Mouse (Mus musculus) midbrain, embryonic 11.5 days (tissue): ENCODE data around the gene Sh3rf1. TPM values are rescaled to one million over a fixed set of nuclear protein-coding genes. Genes with fewer than 3 reads are reported as not detected.
A peak's percentile ranks its signal among the peaks of the same experiment; 100 is the strongest.

Experiments
- ATAC-seq: fragments of 200-750 bp; cut with Nextera tagmentation; 2 replicates; pipeline ENCODE4 v1.8.0; 2017; ENCODE audit warnings: moderate TSS enrichment, moderate library complexity; ENCODE audit not compliant: low FRiP score
- DNase-seq: peaks from one replicate; pipeline ENCODE4 v3.0.0; 2015; ENCODE audit warnings: low spot score; ENCODE audit errors: missing footprints
- H3K27ac ChIP-seq: fragments of 300-500 bp; sonication (generic); 2 replicates; pipeline ENCODE4 v1.5.1; 2014; ENCODE audit warnings: low read depth, low read length
- H3K27me3 ChIP-seq: fragments of 300-500 bp; sonication (generic); 2 replicates; pipeline ENCODE4 v1.6.1; 2014; ENCODE audit warnings: mild to moderate bottlenecking, low read length, moderate library complexity, mixed read lengths; ENCODE audit not compliant: control insufficient read depth, insufficient read depth
- H3K36me3 ChIP-seq: fragments of 300-500 bp; sonication (generic); 2 replicates; pipeline ENCODE4 v1.6.1; 2014; ENCODE audit warnings: mild to moderate bottlenecking, low read length, moderate library complexity, mixed read lengths; ENCODE audit not compliant: control insufficient read depth, insufficient read depth
- H3K4me1 ChIP-seq: fragments of 300-500 bp; sonication (generic); 2 replicates; pipeline ENCODE4 v1.6.1; 2014; ENCODE audit warnings: low read length; ENCODE audit not compliant: control insufficient read depth, insufficient read depth
- H3K4me2 ChIP-seq: fragments of 300-500 bp; sonication (generic); 2 replicates; pipeline ENCODE4 v1.6.1; 2014; ENCODE audit warnings: mild to moderate bottlenecking, moderate library complexity
- H3K4me3 ChIP-seq: fragments of 300-500 bp; sonication (generic); 2 replicates; pipeline ENCODE4 v1.5.1; 2014; ENCODE audit warnings: low read depth, low read length
- H3K9ac ChIP-seq: fragments of 300-500 bp; sonication (generic); 2 replicates; pipeline ENCODE4 v1.6.1; 2014; ENCODE audit warnings: low read length
- H3K9me3 ChIP-seq: fragments of 300-500 bp; sonication (generic); 2 replicates; pipeline ENCODE4 v1.6.1; 2016; ENCODE audit warnings: low read length; ENCODE audit not compliant: control insufficient read depth
- WGBS: fragments of 180-500 bp; shearing (Covaris S2); extraction: QIAGEN DNeasy Blood & Tissue Kit; methylation state at CpG from one replicate; pipeline ENCODE4 v1.1.7; 2014; 5-methylcytosine and 5-hydroxymethylcytosine counted together
- polyA plus RNA-seq: library from polyadenylated mRNA; unstranded; fragments of >200 nt; fragmentation: Nextera tagmentation; extraction: Ambion mirVana; gene quantifications from 2 replicates; pipeline ENCODE4 v1.2.1, GENCODE M21; 2014

The Sh3rf1 gene
- polyA plus RNA-seq, 1 experiment from 2014 or later = 18.5 TPM

DNA sequence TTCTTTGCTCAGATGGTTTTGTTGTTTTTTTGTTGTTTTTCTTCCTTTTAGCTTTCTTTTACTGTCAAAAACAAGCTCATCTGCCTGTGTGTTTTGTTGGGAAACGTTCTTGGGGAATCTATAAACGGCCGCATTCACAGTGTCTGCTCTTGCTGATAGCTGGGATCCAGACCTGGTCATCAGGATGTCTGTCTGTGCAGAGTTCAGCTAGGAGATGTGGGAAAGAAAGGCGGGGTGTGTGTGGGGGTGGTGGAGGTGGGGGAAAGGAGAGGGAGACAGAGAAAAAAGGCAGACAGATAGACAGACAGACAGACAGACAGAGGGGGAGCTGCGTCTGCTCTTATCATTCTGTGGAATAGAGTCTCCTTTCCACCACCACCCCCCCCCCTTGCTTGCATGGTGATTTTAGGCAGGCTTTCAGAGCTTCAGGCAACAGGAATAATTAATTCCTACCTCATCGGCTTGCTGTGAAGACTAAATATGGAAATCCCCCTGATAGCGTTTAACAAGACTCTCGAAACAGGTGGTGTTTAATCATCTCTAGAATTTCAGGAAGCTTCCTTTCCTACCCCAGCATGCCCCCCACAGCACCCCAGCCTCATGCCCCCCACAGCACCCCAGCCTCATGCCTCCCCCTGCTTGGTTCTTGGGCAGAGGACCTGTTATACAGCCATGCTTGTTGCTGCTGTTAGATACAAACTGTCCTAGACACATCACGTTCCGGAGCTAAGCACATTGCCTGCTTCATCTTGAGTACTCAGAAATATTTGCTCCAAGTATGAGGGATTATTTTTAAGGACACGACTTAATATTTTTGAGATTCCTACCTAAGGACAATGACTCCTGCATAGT is 155.4 kb downstream of the Sh3rf1 start:
- Histone ChIP-seq H3K27ac (no peak overlapping the region; the same call in 1 of the 2 replicates), H3K9me3 (no peaks in the 10 kb centered on the region), H3K4me3 (no peak overlapping the region), H3K36me3 (peaks cover 2% of the 10 kb centered on the region), H3K4me1 (peaks cover 5% of the 10 kb centered on the region; the same call in 1 of the 2 replicates), H3K9ac (no peak overlapping the region), H3K4me2 (no peak overlapping the region), H3K27me3 (no peaks in the 10 kb centered on the region)
- DNase-seq (no peak), ATAC-seq (peak; percentile 80)
- 66% methylated on average over 11 of the region's 11 CpGs for WGBS

- H3K27ac ChIP-seq = no peak overlapping the region
- peaks cover 28% of the 10 kb centered on the region for H3K4me1 ChIP-seq
- H3K4me3 ChIP-seq = no peak overlapping the region
- no peak overlapping the region for H3K4me2 ChIP-seq
- H3K36me3 ChIP-seq = peaks cover 3% of the 10 kb centered on the region; the same call in 1 of the 2 replicates
- ATAC-seq (no peak), DNase-seq (no peak)
- no peaks in the 10 kb centered on the region for H3K9me3 ChIP-seq
- no peaks in the 10 kb centered on the region for H3K27me3 ChIP-seq
- WGBS = 78% methylated on average over 9 of the region's 9 CpGs
- no peak overlapping the region for H3K9ac ChIP-seq
Observed at GRCm38 (mm10) chr8:61384536-61384935, 160.9 kb downstream of the Sh3rf1 start.

DNA sequence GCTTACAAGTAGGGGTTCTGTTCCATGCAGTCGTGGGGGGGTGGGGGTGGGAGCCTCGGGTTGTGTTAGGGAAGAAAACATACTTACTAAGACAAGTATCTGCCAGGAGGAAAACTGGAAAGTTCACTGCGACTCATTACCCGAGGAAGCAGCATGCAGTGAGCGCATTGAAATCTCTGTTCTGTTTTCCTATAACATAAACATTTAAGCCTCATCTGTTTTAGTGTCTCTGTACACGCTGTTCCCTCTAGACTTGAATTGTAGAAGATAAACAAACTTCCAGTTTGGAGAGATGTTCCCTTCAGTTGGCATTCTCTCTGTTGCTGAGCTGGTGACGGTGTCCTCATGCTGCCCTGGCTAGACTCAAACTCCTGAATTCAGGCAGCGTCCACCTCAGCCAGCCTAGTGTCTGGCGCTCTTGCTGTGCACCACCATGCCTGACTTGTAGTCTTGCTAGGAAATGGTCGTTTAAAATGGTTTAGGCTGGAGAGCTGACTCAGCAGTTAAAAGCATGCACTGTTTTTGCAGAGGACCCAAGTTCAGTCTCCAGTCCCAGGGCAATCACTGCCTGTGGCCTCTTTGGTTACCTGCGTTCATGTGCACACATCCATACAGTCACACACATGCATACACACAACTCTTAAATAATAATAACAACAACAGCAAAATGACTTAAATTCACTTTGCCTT is 162.0 kb downstream of the Sh3rf1 start:
- no peaks in the 10 kb centered on the region for H3K27me3 ChIP-seq
- no peak overlapping the region for H3K4me3 ChIP-seq
- peak overlapping the region; percentile 92 for H3K27ac ChIP-seq
- WGBS = 84% methylated on average over 11 of the region's 11 CpGs
- no peak overlapping the region for H3K4me2 ChIP-seq
- no peaks in the 10 kb centered on the region for H3K9me3 ChIP-seq
- H3K36me3 ChIP-seq = peaks cover 3% of the 10 kb centered on the region; the same call in 1 of the 2 replicates
- no peak for DNase-seq
- no peak for ATAC-seq
- peaks cover 29% of the 10 kb centered on the region for H3K4me1 ChIP-seq
- no peak overlapping the region for H3K9ac ChIP-seq

DNA sequence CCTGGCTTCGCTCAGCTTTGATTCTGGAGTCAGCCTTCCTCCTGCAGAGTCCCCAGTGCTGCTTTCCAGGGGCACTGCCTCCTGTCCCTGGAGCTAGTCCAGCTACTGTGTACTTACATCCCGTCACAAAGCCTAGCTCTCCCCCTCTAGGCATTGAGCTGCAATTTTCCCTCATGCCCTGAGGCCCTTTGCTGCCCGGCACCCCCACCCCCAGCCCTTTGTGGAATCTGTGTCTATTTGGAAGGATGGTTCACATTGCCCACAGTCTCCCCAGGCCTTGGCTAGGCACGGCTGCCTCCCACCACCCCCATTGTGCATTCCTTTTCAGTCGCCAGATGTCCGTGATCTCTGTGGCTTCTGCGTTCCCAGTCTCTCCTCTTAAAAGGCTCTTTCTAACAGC is 163.0 kb downstream of the Sh3rf1 start:
- 5% methylated on average over 7 of the region's 7 CpGs for WGBS
- peaks cover 3% of the 10 kb centered on the region; the same call in 1 of the 2 replicates for H3K36me3 ChIP-seq

DNA sequence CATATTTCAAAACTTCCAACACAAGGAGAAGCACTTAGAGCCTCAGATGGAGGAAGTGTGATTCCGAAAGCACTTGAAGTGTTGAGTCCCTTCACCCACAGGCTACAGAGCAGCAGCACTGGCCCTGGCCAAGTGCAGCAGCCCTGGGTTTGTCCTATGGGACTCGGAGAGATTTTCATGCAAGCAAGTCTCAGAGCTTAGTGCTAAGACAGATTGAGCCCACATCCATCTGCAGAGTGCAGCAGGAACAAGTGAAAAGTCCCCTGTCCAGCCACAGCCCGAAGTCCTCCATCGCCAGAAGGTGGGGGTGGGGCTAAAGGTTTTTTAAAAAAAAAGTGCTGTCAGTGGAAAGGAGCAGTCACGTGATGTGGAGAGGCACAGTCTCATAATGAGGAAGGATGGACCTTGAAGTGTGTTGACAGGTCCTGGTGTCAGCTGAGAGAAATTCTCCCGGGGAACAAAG is 163.9 kb downstream of the Sh3rf1 start:
- H3K27ac ChIP-seq = peak overlapping the region; percentile 92
- DNase-seq (peak; percentile 95), ATAC-seq (peak; percentile 62)
- WGBS = 35% methylated on average over 6 of the region's 6 CpGs
- H3K4me3 ChIP-seq = no peak overlapping the region
- H3K36me3 ChIP-seq = peaks cover 3% of the 10 kb centered on the region; the same call in 1 of the 2 replicates
- peak overlapping the region; percentile 37 for H3K9ac ChIP-seq
- H3K9me3 ChIP-seq = no peaks in the 10 kb centered on the region
- no peaks in the 10 kb centered on the region for H3K27me3 ChIP-seq
- no peak overlapping the region for H3K4me2 ChIP-seq
- H3K4me1 ChIP-seq = peaks cover 35% of the 10 kb centered on the region

More for the DNA sequence above, 163.0 kb downstream of the Sh3rf1 start:
- Histone ChIP-seq H3K4me2 (peak overlapping the region; percentile 4; the same call in 1 of the 2 replicates), H3K9ac (peak overlapping the region; percentile 3; the same call in 1 of the 2 replicates), H3K27me3 (no peaks in the 10 kb centered on the region), H3K4me3 (no peak overlapping the region), H3K27ac (peak overlapping the region; percentile 92), H3K4me1 (peaks cover 35% of the 10 kb centered on the region), H3K9me3 (no peaks in the 10 kb centered on the region)
- DNase-seq (peak; percentile 95), ATAC-seq (peak; percentile 88)

- H3K27ac ChIP-seq = peak overlapping the region; percentile 92
- ATAC-seq (no peak), DNase-seq (no peak)
- H3K9me3 ChIP-seq = no peaks in the 10 kb centered on the region
- 77% methylated on average over 9 of the region's 9 CpGs for WGBS
- no peaks in the 10 kb centered on the region for H3K27me3 ChIP-seq
- H3K36me3 ChIP-seq = peaks cover 3% of the 10 kb centered on the region; the same call in 1 of the 2 replicates
- H3K4me2 ChIP-seq = no peak overlapping the region
- peaks cover 35% of the 10 kb centered on the region for H3K4me1 ChIP-seq
- no peak overlapping the region for H3K9ac ChIP-seq
- no peak overlapping the region for H3K4me3 ChIP-seq
Observed at GRCm38 (mm10) chr8:61388341-61388740, 164.7 kb downstream of the Sh3rf1 start.

DNA sequence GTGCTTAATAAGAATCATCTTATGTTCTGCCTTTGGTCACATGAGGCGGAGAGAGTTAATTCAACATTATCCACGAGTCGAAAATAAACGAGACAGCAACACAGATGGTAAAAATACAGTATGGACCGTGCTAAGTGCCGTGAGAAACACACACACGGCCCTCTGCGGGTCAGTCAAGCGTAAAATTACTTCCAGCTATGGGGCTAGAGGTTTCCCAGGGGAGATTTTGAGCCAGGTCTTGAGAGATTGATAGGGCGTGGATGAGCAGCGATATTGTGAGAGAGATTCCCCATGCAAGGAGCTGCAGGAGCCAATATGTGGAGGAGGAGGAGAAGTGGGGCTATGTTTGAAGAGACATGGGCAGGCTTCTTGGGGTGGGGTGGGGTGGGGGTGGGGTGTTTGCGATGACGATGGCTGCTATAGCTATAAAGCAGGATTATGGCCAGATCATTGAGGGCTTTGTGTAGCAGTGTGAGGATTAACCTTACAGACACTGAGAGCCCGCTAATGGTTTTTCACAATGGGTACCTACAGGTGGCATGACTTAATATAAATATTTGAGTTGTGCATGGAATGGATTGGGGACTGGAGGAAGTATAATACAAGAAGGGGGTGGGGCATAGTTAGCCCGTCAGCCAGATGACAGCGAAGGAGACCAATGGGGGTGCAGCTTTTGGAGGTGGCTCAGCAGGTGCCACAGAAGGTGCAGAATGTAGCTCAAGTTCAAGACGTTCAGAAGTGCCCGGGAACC is 166.8 kb downstream of the Sh3rf1 start:
- Histone ChIP-seq H3K4me2 (no peak overlapping the region), H3K36me3 (no peaks in the 10 kb centered on the region), H3K9ac (no peak overlapping the region), H3K4me3 (no peak overlapping the region), H3K27ac (no peak overlapping the region), H3K27me3 (no peaks in the 10 kb centered on the region), H3K9me3 (no peaks in the 10 kb centered on the region), H3K4me1 (peaks cover 35% of the 10 kb centered on the region)
- ATAC-seq (peak; percentile 5; the same call in 1 of the 2 replicates), DNase-seq (no peak)
- 66% methylated on average over 18 of the region's 18 CpGs for WGBS

DNA sequence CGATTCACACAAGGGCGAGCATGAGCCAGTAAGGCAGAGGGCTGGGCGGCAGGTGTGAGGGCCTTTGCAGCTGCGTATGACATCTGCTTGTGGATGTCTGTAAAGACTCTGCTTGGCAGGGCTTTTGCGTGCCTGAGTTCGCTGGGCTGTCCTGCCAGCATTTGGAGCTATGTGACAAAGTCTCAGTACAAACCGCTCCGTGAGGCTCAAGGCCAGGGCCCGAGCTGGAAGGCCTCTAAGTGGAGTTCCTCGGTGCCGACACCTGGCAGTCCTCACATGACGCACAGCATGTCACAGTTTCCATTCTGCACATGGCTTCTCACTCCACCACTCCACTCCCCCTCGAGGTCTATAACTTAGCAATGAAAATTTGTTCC is 167.4 kb downstream of the Sh3rf1 start:
- Histone ChIP-seq H3K4me3 (no peak overlapping the region), H3K4me2 (no peak overlapping the region), H3K4me1 (peaks cover 30% of the 10 kb centered on the region), H3K27me3 (no peaks in the 10 kb centered on the region), H3K9ac (no peak overlapping the region), H3K27ac (no peak overlapping the region), H3K9me3 (no peaks in the 10 kb centered on the region), H3K36me3 (no peaks in the 10 kb centered on the region)
- DNase-seq (no peak), ATAC-seq (no peak)
- WGBS = 89% methylated on average over 13 of the region's 13 CpGs
